Mouse (Mus musculus) inflammation-experienced regulatory T-cells, adult 6 months (primary cell): ENCODE data around the gene Itga5. TPM values are rescaled to one million over a fixed set of nuclear protein-coding genes. Genes with fewer than 3 reads are reported as not detected.

Experiments used
- polyA plus RNA-seq, 3 experiments: library from polyadenylated mRNA; unstranded; fragments of 100-300 nt; shearing (Covaris generic); gene quantifications; one replicate each; pipeline ENCODE4 v1.2.1; 2017

The Itga5 gene
- polyA plus RNA-seq, 3 experiments from 2014 or later = 0.74 to 1.8 (median 1.5) TPM

Other genes with a start within 250 kb of the Itga5 start
- gene Smug1, start 199.7 kb downstream of the Itga5 start, polyA plus RNA-seq = 1 to 10 TPM; 3.8 to 7.3 (median 6.4) TPM
- gene Cbx5, start 126.9 kb downstream of the Itga5 start, polyA plus RNA-seq = 10 to 100 TPM; 21.7 to 48.8 (median 23.8) TPM
- gene Hnrnpa1, start 126.3 kb downstream of the Itga5 start, polyA plus RNA-seq = 100 to 1,000 TPM; 360 to 441 (median 366) TPM
- gene Nfe2, start 108.4 kb downstream of the Itga5 start, polyA plus RNA-seq = 1 to 10 TPM in 2 of 3 experiments, under 1 TPM in 1; 0.96 to 1.3 (median 1.1) TPM
- 100 to 1,000 TPM; 216 to 248 (median 223) TPM for gene Copz1, start 94.0 kb downstream of the Itga5 start, polyA plus RNA-seq
- gene Gpr84, start 56.2 kb downstream of the Itga5 start, polyA plus RNA-seq = not detected
- not detected for gene Zfp385a, start 26.7 kb downstream of the Itga5 start, polyA plus RNA-seq
- under 1 TPM in 1 of 3 experiments, not detected in 2; 0.62 TPM for gene Gtsf1, start 63.7 kb upstream of the Itga5 start, polyA plus RNA-seq
- not detected for gene Gtsf2, start 81.7 kb upstream of the Itga5 start, polyA plus RNA-seq
- 10 to 100 TPM; 78.2 to 92.5 (median 81.4) TPM for gene Nckap1l, start 87.0 kb upstream of the Itga5 start, polyA plus RNA-seq
- 1 to 10 TPM; 2.4 to 3.4 (median 3.0) TPM for gene Pde1b, start 136.3 kb upstream of the Itga5 start, polyA plus RNA-seq
- gene Ppp1r1a, start 171.2 kb upstream of the Itga5 start, polyA plus RNA-seq = under 1 TPM in 1 of 3 experiments, not detected in 2; 0.51 TPM
- gene Glycam1, start 198.3 kb upstream of the Itga5 start, polyA plus RNA-seq = not detected